Mouse (Mus musculus): ENCODE results near the gene Lrpprc.

Lrpprc gene

GRCm38 (mm10) chr17:84716252-84716872, 74.2 kb downstream of the Lrpprc start:
- DNase-seq (ENCODE audit: low read depth): no peak

- no peak for DNase-seq (ENCODE audit: low read depth)
Observed at GRCm38 (mm10) chr17:84714930-84715329, 75.7 kb downstream of the Lrpprc start.

- no peak for DNase-seq (ENCODE audit: low read depth)
Observed at GRCm38 (mm10) chr17:84713563-84714164, 76.9 kb downstream of the Lrpprc start.

- DNase-seq (ENCODE audit: low read depth): no peak
Observed at GRCm38 (mm10) chr17:84709403-84709851, 81.2 kb downstream of the Lrpprc start.

- no peak for DNase-seq (ENCODE audit: low read depth)
Observed at GRCm38 (mm10) chr17:84708818-84709217, 81.8 kb downstream of the Lrpprc start.

GRCm38 (mm10) chr17:84707407-84707806, 83.2 kb downstream of the Lrpprc start:
- no peak for DNase-seq (ENCODE audit: low read depth)

GRCm38 (mm10) chr17:84698727-84699126, 91.9 kb downstream of the Lrpprc start:
- DNase-seq (ENCODE audit: low read depth): no peak

- no peak for DNase-seq (ENCODE audit: low read depth)
Observed at GRCm38 (mm10) chr17:84696537-84696936, 94.1 kb downstream of the Lrpprc start.

GRCm38 (mm10) chr17:84693741-84694140, 96.8 kb downstream of the Lrpprc start:
- DNase-seq (ENCODE audit: low read depth): no peak

GRCm38 (mm10) chr17:84690111-84690510, 100.5 kb downstream of the Lrpprc start:
- no peak for DNase-seq (ENCODE audit: low read depth)

GRCm38 (mm10) chr17:84689316-84689715, 101.3 kb downstream of the Lrpprc start:
- DNase-seq (ENCODE audit: low read depth): no peak

GRCm38 (mm10) chr17:84688834-84689233, 101.8 kb downstream of the Lrpprc start:
- no peak for DNase-seq (ENCODE audit: low read depth)

- DNase-seq (ENCODE audit: low read depth): no peak
Observed at GRCm38 (mm10) chr17:84687994-84688393, 102.6 kb downstream of the Lrpprc start.

- peak; percentile 39 for DNase-seq (ENCODE audit: low read depth)
Observed at GRCm38 (mm10) chr17:84685286-84685685, 105.3 kb downstream of the Lrpprc start.

GRCm38 (mm10) chr17:84684284-84684683, 106.3 kb downstream of the Lrpprc start:
- no peak for DNase-seq (ENCODE audit: low read depth)

GRCm38 (mm10) chr17:84682734-84683717, 107.6 kb downstream of the Lrpprc start, which contains the start of gene Abcg5:
Gene Abcg5, minus strand, starts transcription at chr17:84683011.
- no peak for DNase-seq (ENCODE audit: low read depth)

- DNase-seq (ENCODE audit: low read depth): no peak
Observed at GRCm38 (mm10) chr17:84681670-84682069, 108.9 kb downstream of the Lrpprc start.

- DNase-seq (ENCODE audit: low read depth): no peak
Observed at GRCm38 (mm10) chr17:84677595-84677994, 113.0 kb downstream of the Lrpprc start.

- DNase-seq (ENCODE audit: low read depth): no peak
Observed at GRCm38 (mm10) chr17:84675951-84676366, 114.6 kb downstream of the Lrpprc start, which contains the start of gene Abcg8. Gene Abcg8, plus strand, starts transcription at chr17:84676302.

- no peak for DNase-seq (ENCODE audit: low read depth)
Observed at GRCm38 (mm10) chr17:84675204-84675603, 115.4 kb downstream of the Lrpprc start.

GRCm38 (mm10) chr17:84674048-84674447, 116.5 kb downstream of the Lrpprc start:
- DNase-seq (ENCODE audit: low read depth): no peak

Data from fibroblast of lung, adult 2 months (primary cell).